Mouse (Mus musculus): ENCODE data around the gene Lap3.
A peak's percentile ranks its signal among the peaks of the same experiment; 100 is the strongest.

Gene Lap3

DNA sequence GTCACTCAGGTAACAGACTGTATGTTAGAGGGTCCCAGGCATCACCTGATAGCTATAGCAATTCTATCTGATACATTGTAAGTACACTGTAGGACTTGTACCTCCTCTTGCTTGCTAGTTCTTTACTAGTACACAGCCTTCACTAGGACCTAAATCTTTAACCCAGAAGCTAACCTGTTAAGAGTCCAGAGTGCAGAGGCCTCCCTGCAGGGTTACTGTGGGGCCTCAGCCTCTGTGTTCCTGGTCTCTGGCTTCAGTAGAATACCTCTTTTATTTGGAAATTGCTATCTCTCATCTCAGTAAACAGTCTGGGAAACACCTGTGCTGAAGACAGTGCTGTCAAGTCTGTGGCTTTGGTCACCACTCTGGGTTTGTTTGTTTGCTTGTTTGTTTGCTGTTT lies 2.9 kb downstream of the Lap3 start:
- DNase-seq (ENCODE audit: low spot score), result no peak

DNA sequence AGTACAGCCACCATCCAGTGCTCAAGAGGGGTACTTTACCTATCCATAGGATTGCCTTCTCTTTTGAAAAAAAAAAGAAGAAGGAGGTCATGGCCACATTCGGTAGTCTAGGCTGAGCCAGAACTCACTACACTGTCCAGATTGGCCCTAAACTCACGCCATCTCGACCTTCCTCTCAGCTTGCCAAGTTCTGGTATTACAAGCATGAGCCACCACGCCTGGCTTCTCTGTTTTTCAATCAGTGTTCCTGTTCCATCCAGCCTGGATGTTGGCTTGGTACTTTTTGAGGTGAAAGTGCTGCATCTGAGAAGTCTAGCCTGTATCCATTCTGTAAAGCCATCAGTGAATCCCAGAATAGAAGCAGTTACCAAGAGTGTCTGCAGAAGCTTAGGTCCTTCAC lies 3.3 kb downstream of the Lap3 start:
- DNase-seq (ENCODE audit: low spot score), result no peak

DNA sequence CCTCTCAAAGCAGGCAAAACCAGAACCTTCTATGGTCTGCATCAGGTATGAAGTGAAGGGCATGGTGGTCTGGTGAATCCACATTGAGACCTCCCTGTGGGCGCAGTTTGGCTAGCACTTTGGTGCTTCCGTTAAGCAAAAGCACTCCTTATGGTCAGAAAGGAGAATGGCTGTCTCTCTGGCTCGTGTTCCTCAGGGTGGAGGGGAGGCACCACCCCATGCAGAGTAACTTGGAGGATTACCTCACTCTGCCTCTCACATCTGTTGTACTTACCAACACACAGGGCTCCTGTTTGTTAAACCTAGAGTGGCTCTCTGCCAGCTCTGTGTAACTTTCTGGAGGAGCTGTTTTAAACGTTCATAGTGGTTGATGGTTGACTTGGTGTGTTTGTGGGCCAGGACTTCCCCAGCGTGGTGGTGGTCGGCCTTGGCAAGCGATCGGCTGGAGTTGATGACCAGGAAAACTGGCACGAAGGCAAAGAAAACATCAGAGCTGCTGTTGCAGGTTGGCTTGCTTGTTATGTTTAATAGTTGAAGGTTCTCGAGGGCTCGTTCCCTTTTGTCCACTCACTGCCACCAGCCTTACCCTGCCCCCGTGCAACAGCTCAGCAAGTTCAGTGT lies 3.9 kb downstream of the Lap3 start:
- DNase-seq (ENCODE audit: low spot score), result no peak

DNA sequence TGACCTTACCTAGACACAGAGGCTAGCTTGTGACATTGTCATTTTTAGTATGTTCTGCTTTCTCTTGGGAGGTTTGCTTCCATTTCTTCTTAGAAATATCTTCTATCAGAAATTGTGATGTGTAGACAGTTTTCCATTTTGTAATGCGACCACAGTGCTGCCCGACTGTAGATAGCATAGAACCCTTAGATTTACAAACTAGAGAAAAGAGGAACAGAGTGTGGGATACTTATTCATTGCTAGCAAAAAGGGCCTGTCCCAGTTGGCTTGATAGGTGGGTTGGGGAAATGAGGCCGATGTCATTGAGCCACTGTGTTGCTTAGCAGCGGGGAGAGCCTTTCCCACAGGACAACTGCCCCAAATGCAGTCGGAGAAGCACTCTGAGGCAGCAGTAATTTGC lies 4.4 kb downstream of the Lap3 start:
- no peak for DNase-seq (ENCODE audit: low spot score)

DNA sequence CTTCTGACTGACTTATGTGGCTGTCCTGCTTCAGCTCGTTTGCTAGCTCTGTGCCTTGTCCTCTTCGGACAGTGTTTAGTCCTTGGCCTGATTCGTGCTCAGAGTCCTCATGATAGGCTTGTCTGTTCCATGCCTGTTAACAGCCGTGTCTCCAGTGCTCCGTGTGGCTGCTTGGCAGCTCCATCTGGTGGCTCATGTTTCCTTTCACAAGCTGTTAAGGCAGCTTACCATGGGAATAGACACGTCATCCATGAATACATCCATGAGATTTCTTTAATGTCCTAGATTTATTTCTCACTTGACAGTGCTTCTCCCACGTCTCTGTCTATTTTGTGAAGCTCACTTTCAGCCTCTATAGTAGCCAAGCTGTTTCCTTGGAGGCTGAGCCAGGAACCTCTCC lies 16.9 kb downstream of the Lap3 start:
- no peak for DNase-seq (ENCODE audit: low spot score)

DNA sequence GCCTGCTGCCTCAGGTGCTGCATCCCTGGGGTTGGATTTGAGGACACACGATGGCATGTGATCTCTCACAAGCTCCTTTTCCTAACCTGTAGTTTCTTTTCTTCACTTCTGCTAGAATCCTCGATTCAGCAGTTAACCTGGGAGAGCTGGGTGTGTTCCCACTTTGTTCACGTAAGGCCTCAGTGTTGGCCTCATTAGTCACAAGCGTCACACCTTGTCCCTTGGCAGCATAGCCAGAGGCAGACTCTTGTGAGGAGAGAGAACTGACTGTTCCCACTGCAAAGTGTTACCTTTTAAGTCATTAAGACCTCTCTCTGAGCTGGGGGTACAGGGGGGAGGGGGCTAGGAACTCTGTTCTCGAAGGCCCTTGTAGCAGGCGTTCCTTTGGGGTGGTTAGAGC lies 19.7 kb downstream of the Lap3 start:
- no peak for DNase-seq (ENCODE audit: low spot score)

DNA sequence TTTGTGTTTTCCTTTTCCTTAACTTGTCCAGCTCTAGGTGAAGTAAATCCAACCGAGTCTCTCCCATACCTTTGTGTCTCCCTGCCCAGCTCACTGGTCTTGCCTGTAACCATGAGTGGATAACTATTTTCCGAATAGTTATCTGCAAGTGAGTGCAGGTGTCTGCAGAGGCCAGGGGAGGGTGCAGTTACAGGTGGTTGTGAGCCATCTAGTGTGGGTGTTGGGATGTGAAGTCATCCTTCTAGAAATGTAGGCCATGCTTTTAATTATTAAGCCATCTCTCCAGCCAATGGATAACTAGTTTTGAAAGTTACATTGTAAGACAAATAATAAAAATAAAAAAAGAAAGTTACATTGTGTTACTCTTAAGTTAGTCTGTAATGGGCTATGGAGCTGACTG lies 20.3 kb downstream of the Lap3 start:
- DNase-seq (ENCODE audit: low spot score), result no peak

DNA sequence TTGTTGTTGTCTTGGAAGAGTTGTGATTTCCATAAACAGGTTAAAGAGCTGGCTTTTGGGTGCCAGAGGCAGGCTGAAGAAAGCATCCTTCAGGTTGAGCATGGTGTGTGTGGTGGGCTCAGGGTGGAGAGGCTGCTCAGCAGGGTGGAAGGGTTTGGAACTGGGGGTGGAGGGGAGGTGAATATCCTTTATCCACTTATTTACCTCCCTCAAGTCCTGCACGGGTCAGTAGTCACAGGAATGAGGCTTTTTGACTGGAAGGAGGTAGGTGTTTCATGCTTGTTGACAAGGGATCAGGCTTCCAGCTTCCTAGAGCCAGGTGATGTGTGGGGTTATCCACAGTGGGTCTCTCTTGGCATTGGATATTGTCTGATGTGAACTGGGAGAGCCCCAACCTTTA lies 21.4 kb downstream of the Lap3 start:
- no peak for DNase-seq (ENCODE audit: low spot score)

DNA sequence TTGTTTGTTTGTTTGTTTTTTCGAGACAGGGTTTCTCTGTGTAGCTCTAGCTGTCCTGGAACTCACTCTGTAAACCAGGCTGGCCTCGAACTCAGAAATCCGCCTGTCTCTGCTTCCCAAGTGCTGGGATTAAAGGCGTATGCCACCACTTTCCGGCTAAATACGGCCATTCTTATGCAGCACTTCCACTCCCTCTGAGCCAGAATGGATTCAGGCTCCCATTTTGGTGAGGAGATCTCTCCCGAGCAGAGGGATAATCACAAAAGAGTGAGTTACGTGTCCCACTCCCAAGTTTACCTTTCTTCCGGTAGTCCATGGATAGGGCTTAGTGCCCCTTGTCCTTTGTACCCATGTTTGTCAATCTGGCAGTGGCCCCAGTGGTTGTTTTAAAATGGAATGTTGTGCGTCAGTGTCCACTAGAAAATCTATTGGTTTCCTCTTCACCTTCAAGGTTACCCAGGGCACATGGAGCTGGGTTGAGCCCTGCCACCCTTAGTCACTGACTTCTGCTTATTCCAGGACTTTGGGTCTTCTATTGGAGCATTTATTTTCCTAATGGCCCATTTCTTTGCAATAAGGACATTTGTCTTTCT lies 22.1 kb downstream of the Lap3 start:
- DNase-seq (ENCODE audit: low spot score), result no peak

DNA sequence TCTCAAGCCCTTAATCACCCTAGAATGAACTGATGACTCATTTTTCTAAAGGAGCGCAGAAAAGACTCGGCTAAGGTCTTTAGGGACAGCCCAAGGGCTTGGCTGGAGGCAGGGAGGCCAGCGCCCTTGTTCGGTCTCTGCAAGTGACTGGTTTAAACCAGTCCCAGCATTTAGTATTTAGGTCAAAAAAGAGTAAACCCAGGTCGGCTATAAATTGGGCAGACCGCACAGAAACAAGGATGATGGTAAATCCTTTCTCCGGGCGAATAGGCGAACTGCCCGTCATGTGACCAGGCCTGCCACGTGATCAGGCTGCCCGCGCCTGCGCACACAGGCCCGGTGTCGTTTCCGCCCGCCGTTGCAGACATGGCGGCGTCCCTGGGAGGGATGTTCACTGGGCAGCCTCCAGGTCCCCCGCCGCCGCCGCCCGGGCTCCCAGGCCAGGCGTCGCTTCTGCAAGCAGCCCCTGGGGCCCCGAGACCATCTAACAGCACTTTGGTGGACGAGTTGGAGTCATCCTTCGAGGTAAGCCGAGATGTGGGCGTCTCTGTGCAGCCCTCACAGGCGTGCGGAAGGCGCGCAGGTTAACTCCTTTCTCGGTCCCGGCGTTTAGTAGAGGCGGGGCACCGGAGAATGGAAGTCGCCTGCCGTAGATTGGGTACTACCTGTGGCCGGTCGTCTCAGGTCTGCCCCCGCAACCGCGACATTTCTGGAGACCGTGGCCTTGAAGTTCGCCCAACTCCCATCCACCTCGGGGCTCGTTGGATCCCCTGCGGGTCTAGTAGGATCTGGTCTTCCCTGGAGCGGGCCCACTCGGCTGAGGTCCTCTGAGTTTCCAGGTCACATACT lies 27.0 kb downstream of the Lap3 start, which contains the start of gene Med28:
Gene Med28 (plus strand): TSS at position 270 of the 849 bp plus-strand sequence.
- peak; percentile 94 for DNase-seq (ENCODE audit: low spot score)

DNA sequence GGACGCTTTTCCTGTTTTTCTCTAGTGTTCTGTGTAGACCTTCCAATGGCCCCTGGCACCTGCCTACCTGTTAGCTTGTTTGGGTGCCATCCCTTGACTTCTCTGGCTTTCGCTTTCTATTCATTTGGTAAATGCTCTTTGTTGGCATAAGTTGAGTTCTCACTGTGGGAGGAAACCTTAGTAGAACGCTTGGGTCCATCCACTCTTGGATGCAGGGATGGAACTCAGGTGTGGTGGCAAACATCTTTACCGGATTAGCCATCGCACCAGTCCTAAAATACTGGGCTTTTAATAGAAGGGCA lies 27.6 kb downstream of the Lap3 start:
- no peak for DNase-seq (ENCODE audit: low spot score)

DNA sequence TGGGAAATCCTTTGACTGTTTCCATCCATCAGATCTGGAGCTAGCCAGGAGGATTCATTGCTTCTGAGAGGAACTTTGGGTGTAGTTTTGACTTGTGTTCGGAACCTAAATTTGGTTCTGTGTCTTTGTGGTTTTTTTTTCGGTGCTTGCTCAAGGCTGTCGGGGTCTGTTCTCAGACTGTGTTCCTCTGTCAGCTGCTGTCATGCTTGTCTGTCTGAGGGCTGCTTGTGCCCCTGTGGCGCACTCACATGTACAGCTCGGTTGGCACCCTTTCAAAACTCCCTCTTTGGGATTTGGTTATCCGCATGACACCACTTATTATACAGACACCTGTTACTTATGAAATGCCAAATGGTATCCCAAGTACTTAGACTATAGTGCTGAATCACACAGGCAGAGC lies 28.4 kb downstream of the Lap3 start:
- no peak for DNase-seq (ENCODE audit: low spot score)

DNA sequence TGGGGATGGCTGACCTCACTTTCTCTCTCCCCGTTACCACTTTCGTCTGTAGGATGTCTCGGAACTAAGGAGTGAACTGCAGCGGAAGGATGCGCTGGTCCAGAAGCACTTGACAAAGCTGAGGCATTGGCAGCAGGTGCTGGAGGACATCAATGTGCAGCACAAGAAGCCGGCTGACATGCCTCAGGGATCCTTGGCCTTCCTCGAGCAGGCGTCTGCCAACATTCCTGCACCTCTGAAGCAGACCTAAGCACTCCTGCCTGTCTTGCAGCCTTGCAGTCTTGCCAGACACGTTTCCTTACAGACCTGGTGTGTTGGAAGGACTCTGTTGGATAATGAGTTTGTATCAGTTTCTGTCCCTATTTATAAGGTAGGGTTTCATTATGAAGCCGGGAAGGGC lies 31.9 kb downstream of the Lap3 start:
- DNase-seq (ENCODE audit: low spot score), result no peak

DNA sequence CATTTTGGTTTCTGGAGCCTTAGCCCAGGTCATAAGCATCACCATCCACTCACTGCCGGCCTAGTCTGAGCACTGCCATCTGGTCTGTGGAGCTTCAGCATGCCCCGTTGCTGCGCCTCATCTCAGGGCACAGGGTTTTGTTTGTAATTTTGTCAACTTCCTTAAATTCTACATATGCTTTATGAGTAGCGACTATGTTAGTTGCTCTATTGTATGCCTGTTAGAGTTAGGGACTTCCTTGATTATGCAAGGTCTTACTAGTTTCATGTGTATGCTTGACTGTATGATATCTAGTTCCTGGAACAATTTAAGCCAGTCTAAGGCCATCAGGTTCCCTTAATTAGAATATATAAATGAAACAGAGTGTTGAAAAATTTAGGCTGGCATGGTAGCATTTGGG lies 33.2 kb downstream of the Lap3 start:
- no peak for DNase-seq (ENCODE audit: low spot score)

DNA sequence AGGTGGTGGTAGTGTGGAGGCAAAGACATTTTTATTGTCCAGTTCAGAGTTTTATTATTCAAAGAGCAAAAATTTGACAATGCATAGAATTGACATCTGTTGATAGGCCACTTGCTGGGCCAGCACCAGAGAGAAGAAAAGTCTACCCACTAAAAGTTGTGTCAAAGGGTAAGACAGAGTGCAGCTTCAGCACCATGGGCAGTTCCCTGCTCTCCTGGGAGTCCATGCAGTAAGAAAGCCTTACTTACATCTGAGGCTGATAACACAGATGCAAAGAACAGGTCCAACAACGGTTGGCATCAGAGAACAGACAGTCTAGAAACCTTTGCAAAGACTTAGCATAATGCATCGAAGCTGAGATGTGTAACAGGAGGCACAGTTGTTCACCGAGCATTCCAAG lies 36.5 kb downstream of the Lap3 start:
- peak; percentile 48 for DNase-seq (ENCODE audit: low spot score)

DNA sequence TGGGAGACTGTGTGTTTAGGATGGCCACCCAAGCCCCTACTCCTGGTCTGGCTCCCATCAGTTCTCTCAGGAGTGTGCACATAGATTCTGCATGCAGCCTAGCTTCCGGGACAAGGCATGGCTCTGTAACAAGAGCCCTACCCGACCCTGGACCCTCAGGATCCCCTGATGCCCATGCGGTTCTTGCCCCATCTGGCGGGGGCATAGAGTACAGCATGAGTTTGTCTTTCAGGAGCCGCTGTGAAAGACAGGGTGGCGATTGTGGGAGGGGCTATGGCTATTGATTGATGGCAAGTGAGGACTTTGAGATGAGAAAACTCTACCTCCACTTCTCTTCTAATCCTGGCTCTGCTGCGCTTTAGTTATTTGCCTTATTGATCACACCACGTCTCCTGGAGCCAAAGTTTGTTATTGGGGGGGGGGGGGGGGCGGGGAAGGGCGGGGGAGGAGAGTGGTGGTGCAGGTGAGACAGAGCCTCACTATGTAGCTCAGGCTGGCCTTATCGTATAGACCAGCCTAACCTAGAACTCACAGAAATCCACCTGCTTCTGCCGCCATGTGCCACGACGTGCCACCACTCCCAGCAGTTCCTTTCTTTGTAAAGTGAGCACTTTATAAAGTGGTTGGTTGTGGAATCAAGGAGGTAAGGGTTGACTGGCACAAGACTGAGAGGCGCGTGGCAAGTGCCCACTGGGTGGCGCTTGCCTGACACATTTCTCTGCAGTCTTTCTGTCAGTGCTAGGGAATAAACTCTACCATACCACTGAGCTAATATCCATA lies 41.3 kb downstream of the Lap3 start:
- peak; percentile 51 for DNase-seq (ENCODE audit: low spot score)

DNA sequence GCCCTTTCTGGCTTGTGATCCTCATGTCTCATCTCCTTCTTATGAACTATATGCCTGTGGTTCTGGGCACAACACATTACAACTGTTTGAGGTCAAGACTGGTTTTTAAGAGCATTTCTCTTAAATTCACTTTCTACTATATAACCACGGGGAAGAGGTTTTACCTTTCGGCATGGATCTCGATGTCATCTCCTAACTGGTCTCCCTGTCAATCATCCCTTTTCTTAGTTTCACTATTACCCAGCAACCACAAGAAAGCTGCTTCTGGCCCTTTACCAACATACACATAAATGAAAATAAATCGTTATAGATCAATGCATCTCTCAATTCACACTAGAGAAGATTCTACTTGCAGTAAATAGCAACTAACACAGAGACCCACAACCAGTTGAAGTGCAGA lies 42.0 kb downstream of the Lap3 start:
- no peak for DNase-seq (ENCODE audit: low spot score)

DNA sequence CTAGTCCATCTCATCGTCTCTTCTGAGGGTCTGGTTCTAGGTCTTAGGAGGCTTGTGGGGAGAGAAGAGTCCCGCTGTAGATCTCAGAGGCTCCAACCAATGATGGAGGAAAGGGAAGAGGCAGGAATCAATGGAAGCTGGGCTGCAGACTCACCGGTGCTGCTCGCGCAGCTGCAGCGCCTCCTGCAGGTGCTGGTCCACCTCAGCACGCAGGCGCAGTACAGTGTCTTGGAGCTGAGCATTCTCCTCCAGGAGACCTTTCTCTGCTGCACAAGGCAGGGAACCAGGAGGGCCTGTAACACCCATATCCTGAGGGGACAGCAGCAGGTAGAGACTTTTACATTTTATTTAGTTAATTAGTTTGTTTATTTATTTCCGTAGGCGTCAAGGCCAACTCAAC lies 46.3 kb downstream of the Lap3 start:
- DNase-seq (ENCODE audit: low spot score), result no peak

DNA sequence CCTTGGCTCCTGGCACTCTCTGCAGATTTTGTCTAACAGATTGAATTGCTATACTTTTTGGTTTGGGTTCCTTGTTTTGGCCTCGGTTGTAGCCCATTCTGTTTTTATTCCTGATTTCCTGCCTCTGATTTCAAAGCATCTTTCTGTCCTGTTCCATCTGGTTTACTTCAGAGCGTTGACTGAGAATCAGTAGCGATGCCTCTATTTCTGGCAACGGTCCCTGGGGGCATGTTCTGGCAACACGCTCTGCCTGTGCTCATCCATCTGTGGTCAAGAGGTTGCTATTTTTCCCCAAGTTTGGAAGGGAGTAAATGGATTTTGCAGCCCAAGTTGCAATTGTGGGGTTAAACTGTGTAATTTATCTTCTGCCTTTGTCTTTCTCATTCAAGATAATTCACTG lies 50.2 kb downstream of the Lap3 start:
- no peak for DNase-seq (ENCODE audit: low spot score)

DNA sequence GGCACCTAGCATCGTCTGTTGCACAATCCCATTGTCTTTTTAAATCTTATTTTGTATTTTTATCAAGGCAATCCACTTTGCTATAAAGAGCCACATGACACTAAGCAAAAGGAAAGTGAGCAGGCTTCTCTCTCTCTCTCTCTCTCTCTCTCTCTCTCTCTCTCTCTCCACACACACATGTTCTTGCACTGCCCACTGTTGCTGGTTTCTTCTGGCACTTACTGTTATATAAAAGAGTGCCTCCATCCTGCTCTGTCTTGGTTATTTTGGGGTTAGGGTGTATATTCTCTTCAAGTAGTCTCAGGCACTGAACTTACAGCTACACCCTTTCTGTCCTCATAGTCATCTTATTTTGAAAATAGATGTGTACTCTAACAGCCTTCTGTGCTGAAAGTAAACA lies 56.4 kb downstream of the Lap3 start:
- DNase-seq (ENCODE audit: low spot score), result no peak
